Mouse (Mus musculus): Measurements from ENCODE around the gene Akap5. TPM values are rescaled to one million over a fixed set of nuclear protein-coding genes. Genes with fewer than 3 reads are reported as not detected.

The Akap5 gene
- total RNA-seq, 2 experiments from 2014 or later, result 2.1 to 2.7 TPM

Other genes with a start within 250 kb of the Akap5 start
- under 1 TPM in 1 of 2 experiments, not detected in 1; 0.08 TPM for gene Esr2, start 147.6 kb upstream of the Akap5 start, total RNA-seq (2021)
- gene Tex21, start 78.1 kb upstream of the Akap5 start, total RNA-seq (2021), result not detected
- gene Mthfd1, start 69.6 kb upstream of the Akap5 start, total RNA-seq (2021), result 10 to 100 TPM; 29.1 to 31.4 TPM
- 1 to 10 TPM; 6.7 to 7.8 TPM for gene Zbtb25, start 44.7 kb downstream of the Akap5 start, total RNA-seq (2021)
- 1 to 10 TPM; 3.5 to 4.2 TPM for gene Zbtb1, start 45.4 kb downstream of the Akap5 start, total RNA-seq (2021)
- gene Hspa2, start 79.3 kb downstream of the Akap5 start, total RNA-seq (2021), result 1 to 10 TPM; 6.0 to 7.0 TPM
- not detected for gene Ppp1r36, start 92.6 kb downstream of the Akap5 start, total RNA-seq (2021)
- 10 to 100 TPM; 13.5 to 16.6 TPM for gene Plekhg3, start 206.0 kb downstream of the Akap5 start, total RNA-seq (2021)